Mouse (Mus musculus) midbrain, embryonic 10.5 days (tissue): ENCODE measurements around the gene Rad51b. TPM values are rescaled to one million over a fixed set of nuclear protein-coding genes. Genes with fewer than 3 reads are reported as not detected.

Experiments
- DNase-seq: peaks from one replicate; pipeline ENCODE4 v3.0.0-alpha.2; 2017; ENCODE audit warnings: low spot score
- H3K27ac ChIP-seq: fragments of 300-500 bp; sonication (generic); replicated peaks from 2 replicates; pipeline ENCODE4 v1.5.1; 2016; ENCODE audit warnings: mild to moderate bottlenecking
- H3K27me3 ChIP-seq: fragments of 300-500 bp; sonication (generic); 2 replicates; pipeline ENCODE4 v1.6.1; 2016; ENCODE audit warnings: low read depth, mild to moderate bottlenecking; ENCODE audit not compliant: poor library complexity, severe bottlenecking
- H3K36me3 ChIP-seq: fragments of 300-500 bp; sonication (generic); 2 replicates; pipeline ENCODE4 v1.6.1; 2016; ENCODE audit warnings: mild to moderate bottlenecking, moderate library complexity
- H3K4me1 ChIP-seq: fragments of 300-500 bp; sonication (generic); 2 replicates; pipeline ENCODE4 v1.6.1; 2016
- H3K4me3 ChIP-seq: fragments of 300-500 bp; sonication (generic); 2 replicates; pipeline ENCODE4 v1.5.1; 2016; ENCODE audit warnings: mild to moderate bottlenecking, moderate library complexity
- H3K9me3 ChIP-seq: fragments of 300-500 bp; sonication (generic); replicated peaks from 2 replicates; pipeline ENCODE4 v1.6.1; 2016; ENCODE audit warnings: mild to moderate bottlenecking
- WGBS: fragments of 180-500 bp; shearing (Covaris S2); methylation state at CpG from one replicate; pipeline ENCODE4 v1.1.7; 2016; 5-methylcytosine and 5-hydroxymethylcytosine counted together
- polyA plus RNA-seq: library from polyadenylated mRNA; unstranded; fragments of >200 nt; fragmentation: Nextera tagmentation; extraction: Ambion mirVana; gene quantifications from 2 replicates; pipeline ENCODE4 v1.2.1, GENCODE M21; 2016

Rad51b gene
- polyA plus RNA-seq, 1 experiment from 2014 or later, result 7.8 TPM

DNA sequence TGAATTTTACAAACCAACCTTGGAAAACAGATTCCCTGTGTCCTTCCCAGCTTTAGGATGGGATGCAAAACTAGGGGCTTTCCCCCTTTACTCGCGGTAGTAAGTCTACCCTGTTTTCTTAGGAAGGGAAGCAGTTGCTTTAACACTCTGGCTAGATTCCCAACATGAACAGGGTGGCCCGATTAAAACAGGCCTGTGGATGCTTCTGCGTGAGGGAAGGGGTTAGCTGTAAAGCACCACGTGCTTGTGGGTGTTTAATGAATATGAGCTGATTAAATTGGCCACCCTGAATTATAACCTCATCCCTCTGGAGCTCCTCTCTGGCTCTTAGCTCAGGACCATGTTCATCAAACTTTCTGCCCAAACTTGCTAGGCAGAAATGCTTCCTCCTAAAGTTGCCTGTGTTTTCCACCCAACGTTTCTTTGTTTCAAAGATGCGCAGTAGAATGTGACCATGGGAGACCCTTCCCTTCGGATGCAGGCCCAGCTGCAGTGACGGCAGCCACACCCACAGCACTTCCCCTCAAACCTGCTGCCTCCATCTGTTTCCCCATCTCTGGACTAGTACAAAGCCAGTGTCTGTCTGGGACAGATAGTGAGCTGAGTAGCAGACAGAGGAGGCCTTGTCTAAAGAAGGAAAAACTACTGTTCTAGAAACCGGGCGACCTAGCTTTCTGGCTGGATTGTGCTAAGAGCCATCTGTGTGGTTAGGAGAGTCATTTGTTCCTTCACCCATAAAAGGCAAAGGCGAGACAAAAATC is 435.5 kb downstream of the Rad51b start:
- H3K27ac ChIP-seq, result peak overlapping the region; percentile 71
- H3K27me3 ChIP-seq, result no peaks in the 10 kb centered on the region
- WGBS, result 76% methylated on average over 12 of the region's 12 CpGs
- peaks cover 37% of the 10 kb centered on the region for H3K4me1 ChIP-seq
- H3K4me3 ChIP-seq, result no peak overlapping the region
- H3K36me3 ChIP-seq, result peaks cover 20% of the 10 kb centered on the region
- DNase-seq, result no peak
- H3K9me3 ChIP-seq, result peaks cover 18% of the 10 kb centered on the region

DNA sequence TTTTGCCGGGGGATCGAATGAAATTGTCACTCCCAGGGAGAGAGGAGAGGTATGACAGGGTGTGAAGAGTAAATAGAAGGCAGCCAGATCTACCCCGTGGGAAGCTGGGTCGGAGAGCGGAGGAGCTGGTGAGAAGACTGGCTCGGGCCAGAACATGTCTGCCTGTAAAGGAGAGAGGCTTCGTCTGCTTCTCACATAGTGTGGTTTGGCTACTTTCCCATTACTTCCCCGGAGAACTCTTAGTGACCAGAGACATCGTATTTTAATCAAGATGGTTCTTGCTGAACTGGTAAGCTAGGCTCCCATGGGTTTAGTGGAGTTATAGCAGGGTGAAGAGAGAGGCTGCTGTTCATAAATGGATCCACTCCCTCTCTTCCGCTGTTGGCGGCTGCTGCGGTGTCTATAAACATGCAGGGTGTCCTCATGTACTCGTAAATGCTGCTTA is 438.3 kb downstream of the Rad51b start:
- Histone ChIP-seq H3K9me3 (no peaks in the 10 kb centered on the region), H3K4me1 (peaks cover 26% of the 10 kb centered on the region), H3K27me3 (no peaks in the 10 kb centered on the region), H3K27ac (peak overlapping the region; percentile 49), H3K36me3 (no peaks in the 10 kb centered on the region), H3K4me3 (no peak overlapping the region)
- DNase-seq, result no peak
- WGBS, result 91% methylated on average over 13 of the region's 13 CpGs

DNA sequence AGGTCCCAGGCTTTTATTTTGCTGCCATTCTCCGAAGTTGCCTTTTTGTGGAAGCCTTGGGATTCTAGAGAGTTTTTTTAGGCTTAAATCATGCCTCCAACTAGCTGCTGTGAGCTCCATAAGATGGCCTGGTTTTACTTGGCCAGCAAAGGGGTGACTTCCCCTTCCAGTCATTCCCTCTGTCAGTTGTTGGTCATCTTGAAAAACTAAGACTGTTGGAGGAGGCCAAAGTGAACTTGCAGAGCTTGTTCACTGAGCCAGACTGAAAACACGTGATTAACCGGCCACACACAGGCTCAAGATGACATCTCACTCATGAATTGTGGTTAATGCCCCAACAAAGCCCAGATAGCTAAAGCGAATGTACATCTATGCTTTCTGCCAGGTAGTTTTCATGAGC is 438.8 kb downstream of the Rad51b start:
- Histone ChIP-seq H3K4me1 (peaks cover 22% of the 10 kb centered on the region), H3K9me3 (no peaks in the 10 kb centered on the region), H3K36me3 (no peaks in the 10 kb centered on the region), H3K4me3 (no peak overlapping the region), H3K27me3 (no peaks in the 10 kb centered on the region), H3K27ac (peak overlapping the region; percentile 49; the same call in 1 of the 2 replicates)
- 91% methylated on average over 4 of the region's 4 CpGs for WGBS
- DNase-seq, result no peak

DNA sequence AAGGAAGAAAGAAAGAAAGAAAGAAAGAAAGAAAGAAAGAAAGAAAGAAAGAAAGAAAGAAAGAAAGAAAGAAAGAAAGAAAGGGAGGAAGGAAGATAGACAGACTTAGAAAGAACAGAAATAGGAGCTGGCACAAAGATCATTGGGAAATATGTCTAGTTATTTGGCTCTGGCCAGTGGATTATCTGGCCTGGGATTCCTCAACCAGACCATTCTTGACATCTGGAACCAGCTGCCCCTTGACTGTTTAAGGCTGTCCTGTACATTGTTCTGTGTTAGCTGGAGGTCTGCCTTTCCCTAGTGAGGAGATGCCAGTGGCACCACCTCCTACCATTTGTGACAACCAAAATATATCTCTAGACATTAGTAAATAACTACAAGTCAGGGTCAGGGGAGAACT is 441.6 kb downstream of the Rad51b start:
- no peak overlapping the region for H3K27ac ChIP-seq
- H3K36me3 ChIP-seq, result no peaks in the 10 kb centered on the region
- DNase-seq, result no peak
- peaks cover 24% of the 10 kb centered on the region for H3K4me1 ChIP-seq
- H3K4me3 ChIP-seq, result no peak overlapping the region
- peaks cover 6% of the 10 kb centered on the region for H3K27me3 ChIP-seq
- H3K9me3 ChIP-seq, result no peaks in the 10 kb centered on the region

GRCm38 (mm10) chr12:79739918-79740639 is 443.0 kb downstream of the Rad51b start:
- Histone ChIP-seq H3K9me3 (no peaks in the 10 kb centered on the region), H3K36me3 (no peaks in the 10 kb centered on the region), H3K4me1 (peaks cover 33% of the 10 kb centered on the region), H3K4me3 (no peak overlapping the region), H3K27me3 (peaks cover 19% of the 10 kb centered on the region), H3K27ac (no peak overlapping the region)
- 93% methylated on average over 11 of the region's 11 CpGs for WGBS
- DNase-seq, result no peak

GRCm38 (mm10) chr12:79742211-79742610 is 445.1 kb downstream of the Rad51b start:
- H3K27ac ChIP-seq, result peak overlapping the region; percentile 58
- H3K27me3 ChIP-seq, result peaks cover 24% of the 10 kb centered on the region
- WGBS, result 42% methylated on average over 7 of the region's 7 CpGs
- no peaks in the 10 kb centered on the region for H3K36me3 ChIP-seq
- no peak for DNase-seq
- no peak overlapping the region for H3K4me3 ChIP-seq
- H3K4me1 ChIP-seq, result peaks cover 48% of the 10 kb centered on the region
- H3K9me3 ChIP-seq, result no peaks in the 10 kb centered on the region

- Histone ChIP-seq H3K4me1 (peaks cover 67% of the 10 kb centered on the region), H3K27ac (no peak overlapping the region), H3K27me3 (peaks cover 30% of the 10 kb centered on the region), H3K9me3 (no peaks in the 10 kb centered on the region), H3K4me3 (no peak overlapping the region), H3K36me3 (no peaks in the 10 kb centered on the region)
- 88% methylated on average over 6 of the region's 6 CpGs for WGBS
- DNase-seq, result no peak
These were observed 447.0 kb downstream of the Rad51b start for GRCm38 (mm10) chr12:79744131-79744530.

GRCm38 (mm10) chr12:79745225-79745624 is 448.1 kb downstream of the Rad51b start:
- H3K9me3 ChIP-seq, result no peaks in the 10 kb centered on the region
- peaks cover 30% of the 10 kb centered on the region for H3K27me3 ChIP-seq
- no peak overlapping the region for H3K4me3 ChIP-seq
- 90% methylated on average over 5 of the region's 5 CpGs for WGBS
- peaks cover 78% of the 10 kb centered on the region for H3K4me1 ChIP-seq
- H3K27ac ChIP-seq, result peak overlapping the region; percentile 61
- no peak for DNase-seq
- H3K36me3 ChIP-seq, result no peaks in the 10 kb centered on the region

DNA sequence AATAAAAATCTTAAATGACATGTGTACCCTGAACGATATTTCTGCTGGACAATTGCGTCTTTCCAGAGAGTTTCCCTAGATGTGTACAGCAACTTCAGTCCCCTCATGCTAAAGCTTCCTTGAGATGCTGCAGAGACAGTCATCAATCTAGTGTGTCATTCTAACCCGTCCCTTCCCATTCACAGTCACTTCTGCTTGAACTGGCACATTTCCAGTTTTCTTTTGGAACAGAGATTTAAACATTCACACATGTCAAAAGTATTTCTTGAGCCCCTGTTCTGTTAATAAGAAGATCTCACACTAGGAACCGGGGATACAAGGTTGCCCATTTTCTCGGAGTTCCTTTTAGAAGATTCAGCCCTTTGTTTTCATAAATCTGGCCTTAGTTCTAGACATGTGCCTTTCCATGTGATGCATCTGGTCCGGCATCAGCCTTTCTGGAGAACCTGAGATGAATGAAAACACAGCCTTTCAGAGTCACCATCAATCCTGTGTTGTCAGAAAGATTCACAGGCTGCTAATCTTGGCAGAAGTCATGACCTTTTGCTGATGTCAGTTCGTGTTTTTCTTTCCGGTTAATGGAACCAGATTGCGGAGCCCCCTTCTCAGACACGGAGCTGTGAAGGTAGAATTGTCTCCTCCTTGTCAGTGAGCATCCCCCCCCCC is 448.9 kb downstream of the Rad51b start:
- DNase-seq, result no peak
- peaks cover 85% of the 10 kb centered on the region for H3K4me1 ChIP-seq
- WGBS, result 45% methylated on average over 10 of the region's 10 CpGs

GRCm38 (mm10) chr12:79747541-79747940 is 450.5 kb downstream of the Rad51b start:
- no peak overlapping the region for H3K4me3 ChIP-seq
- 88% methylated on average over 3 of the region's 3 CpGs for WGBS
- DNase-seq, result no peak
- H3K9me3 ChIP-seq, result no peaks in the 10 kb centered on the region
- peak overlapping the region; percentile 88; the same call in 1 of the 2 replicates for H3K27ac ChIP-seq
- H3K27me3 ChIP-seq, result peaks cover 30% of the 10 kb centered on the region
- H3K4me1 ChIP-seq, result peaks cover 88% of the 10 kb centered on the region
- H3K36me3 ChIP-seq, result no peaks in the 10 kb centered on the region

More for the DNA sequence above, 448.9 kb downstream of the Rad51b start:
- Histone ChIP-seq H3K4me3 (no peak overlapping the region), H3K27ac (peak overlapping the region; percentile 61), H3K27me3 (peaks cover 30% of the 10 kb centered on the region), H3K9me3 (no peaks in the 10 kb centered on the region), H3K36me3 (no peaks in the 10 kb centered on the region)

DNA sequence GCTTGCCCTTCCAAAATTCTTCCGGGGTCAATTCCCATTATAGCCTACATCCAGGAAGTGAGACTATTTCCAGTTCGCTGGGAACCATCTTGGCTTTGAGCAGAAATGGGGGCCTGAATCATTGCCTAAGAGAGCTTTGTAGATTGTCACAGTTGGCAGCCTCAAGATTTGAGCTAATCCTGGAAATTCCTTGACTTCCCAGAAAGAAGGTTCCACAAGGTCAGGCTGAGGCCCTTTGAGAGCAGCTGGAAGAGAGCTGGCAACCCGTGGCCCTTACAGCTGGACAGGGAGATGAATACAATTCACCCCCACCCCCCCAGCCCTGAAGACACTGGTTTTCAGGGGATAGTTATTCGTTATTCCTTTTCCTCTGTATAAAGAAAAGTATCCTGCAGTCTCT is 451.8 kb downstream of the Rad51b start:
- H3K36me3 ChIP-seq, result no peaks in the 10 kb centered on the region
- H3K4me3 ChIP-seq, result 0 out of 2 replicates have a peak overlapping the region, but pooled peaks have one; percentile 0
- no peaks in the 10 kb centered on the region for H3K9me3 ChIP-seq
- peak; percentile 34 for DNase-seq
- WGBS, result 38% methylated on average over 4 of the region's 4 CpGs
- peaks cover 23% of the 10 kb centered on the region; the same call in 1 of the 2 replicates for H3K27me3 ChIP-seq
- H3K27ac ChIP-seq, result peak overlapping the region; percentile 88
- peaks cover 97% of the 10 kb centered on the region for H3K4me1 ChIP-seq

- Histone ChIP-seq H3K27ac (peak overlapping the region; percentile 88), H3K36me3 (no peaks in the 10 kb centered on the region), H3K9me3 (no peaks in the 10 kb centered on the region), H3K4me1 (peaks cover 84% of the 10 kb centered on the region), H3K4me3 (no peak overlapping the region), H3K27me3 (peaks cover 7% of the 10 kb centered on the region; the same call in 1 of the 2 replicates)
- no peak for DNase-seq
- WGBS, result 17% methylated on average over 10 of the region's 10 CpGs
These were observed 453.4 kb downstream of the Rad51b start for GRCm38 (mm10) chr12:79750253-79751125.
